Mouse (Mus musculus): ENCODE data around the gene Cbarp. TPM values are rescaled to one million over a fixed set of nuclear protein-coding genes. Genes with fewer than 3 reads are reported as not detected.

The Cbarp gene
- polyA plus RNA-seq, 2 experiments, result 1.1 to 1.8 TPM

GRCm38 (mm10) chr10:80164161-80164997 is 23.7 kb upstream of the Cbarp start:
- Histone ChIP-seq H3K9ac (replicated peaks) (peak overlapping the region; percentile 34), H3K27me3 (ENCODE audit: control insufficient read depth, insufficient read depth, low read length) (no peaks in the 10 kb centered on the region), H3K4me3 (ENCODE audit: insufficient read depth in 1 of 2, low read depth in 2 of 2, low read length in 2 of 2) (peak overlapping the region; percentile 49 to 56), H3K4me1 (replicated peaks; ENCODE audit: control insufficient read depth in 2 of 2, insufficient read depth in 2 of 2, low read length in 1 of 2) (peaks cover 47 to 54% of the 10 kb centered on the region in 2 experiments), H3K27ac (no peak overlapping the region), H3K9me3 (ENCODE audit: control insufficient read depth, low read length) (no peaks in the 10 kb centered on the region), H3K4me2 (ENCODE audit: low read depth) (peak overlapping the region; percentile 66), H3K36me3 (replicated peaks; ENCODE audit: control insufficient read depth, insufficient read depth, low read depth) (no peaks in the 10 kb centered on the region)
- no peak for TF ChIP-seq CTCF (IDR thresholded peaks at IDR 0.05; ENCODE audit: low read depth)
- TF ChIP-seq EP300 (IDR thresholded peaks at IDR 0.05; ENCODE audit: low read depth), result no peak
- 13% methylated on average over 43 of the region's 44 CpGs for WGBS (ENCODE audit: insufficient replicate concordance)
- DNase-seq (ENCODE audit: low read depth in 3 of 3, low spot score in 3 of 3) (no peak), ATAC-seq (ENCODE audit: insufficient read depth) (no peak)

- no peak overlapping the region for H3K9ac ChIP-seq (replicated peaks)
- no peaks in the 10 kb centered on the region for H3K9me3 ChIP-seq (ENCODE audit: control insufficient read depth, low read length)
- peaks cover 52 to 58% of the 10 kb centered on the region in 2 experiments for H3K4me1 ChIP-seq (replicated peaks; ENCODE audit: control insufficient read depth in 2 of 2, insufficient read depth in 2 of 2, low read length in 1 of 2)
- no peak overlapping the region for H3K4me2 ChIP-seq (ENCODE audit: low read depth)
- 68% methylated on average over 8 of the region's 8 CpGs for WGBS (ENCODE audit: insufficient replicate concordance)
- no peaks in the 10 kb centered on the region for H3K36me3 ChIP-seq (replicated peaks; ENCODE audit: control insufficient read depth, insufficient read depth, low read depth)
- DNase-seq (ENCODE audit: low read depth in 3 of 3, low spot score in 3 of 3) (no peak), ATAC-seq (ENCODE audit: insufficient read depth) (no peak)
- H3K4me3 ChIP-seq (ENCODE audit: insufficient read depth in 1 of 2, low read depth in 2 of 2, low read length in 2 of 2), result no peak overlapping the region
- H3K27ac ChIP-seq, result no peak overlapping the region
- TF ChIP-seq CTCF (IDR thresholded peaks at IDR 0.05; ENCODE audit: low read depth) (no peak), EP300 (IDR thresholded peaks at IDR 0.05; ENCODE audit: low read depth) (no peak)
- H3K27me3 ChIP-seq (ENCODE audit: control insufficient read depth, insufficient read depth, low read length), result no peaks in the 10 kb centered on the region
Measured at GRCm38 (mm10) chr10:80163721-80164120, 23.1 kb upstream of the Cbarp start.

- WGBS (ENCODE audit: insufficient replicate concordance), result 60% methylated on average over 6 of the region's 6 CpGs
- peaks cover 50 to 56% of the 10 kb centered on the region in 2 experiments for H3K4me1 ChIP-seq (replicated peaks; ENCODE audit: control insufficient read depth in 2 of 2, insufficient read depth in 2 of 2, low read length in 1 of 2)
- H3K9me3 ChIP-seq (ENCODE audit: control insufficient read depth, low read length), result no peaks in the 10 kb centered on the region
- no peak for DNase-seq (ENCODE audit: low read depth in 3 of 3, low spot score in 3 of 3)
- no peaks in the 10 kb centered on the region for H3K36me3 ChIP-seq (replicated peaks; ENCODE audit: control insufficient read depth, insufficient read depth, low read depth)
- no peak overlapping the region for H3K9ac ChIP-seq (replicated peaks)
- H3K27ac ChIP-seq, result no peak overlapping the region
- H3K4me3 ChIP-seq (ENCODE audit: insufficient read depth in 1 of 2, low read depth in 2 of 2, low read length in 2 of 2), result no peak overlapping the region
- ATAC-seq (ENCODE audit: insufficient read depth), result no peak
- no peaks in the 10 kb centered on the region for H3K27me3 ChIP-seq (ENCODE audit: control insufficient read depth, insufficient read depth, low read length)
- TF ChIP-seq EP300 (IDR thresholded peaks at IDR 0.05; ENCODE audit: low read depth), result no peak
- no peak for TF ChIP-seq CTCF (IDR thresholded peaks at IDR 0.05; ENCODE audit: low read depth)
- no peak overlapping the region for H3K4me2 ChIP-seq (ENCODE audit: low read depth)
Measured at GRCm38 (mm10) chr10:80162716-80163299, 22.2 kb upstream of the Cbarp start.

GRCm38 (mm10) chr10:80162243-80162608 is 21.6 kb upstream of the Cbarp start:
- ATAC-seq (ENCODE audit: insufficient read depth) (no peak), DNase-seq (ENCODE audit: low read depth in 3 of 3, low spot score in 3 of 3) (no peak)
- Histone ChIP-seq H3K27ac (peak overlapping the region; percentile 3; the same call in 1 of the 2 replicates), H3K27me3 (ENCODE audit: control insufficient read depth, insufficient read depth, low read length) (no peaks in the 10 kb centered on the region), H3K4me1 (replicated peaks; ENCODE audit: control insufficient read depth in 2 of 2, insufficient read depth in 2 of 2, low read length in 1 of 2) (peaks cover 53 to 56% of the 10 kb centered on the region in 2 experiments), H3K9me3 (ENCODE audit: control insufficient read depth, low read length) (no peaks in the 10 kb centered on the region), H3K4me3 (ENCODE audit: insufficient read depth in 1 of 2, low read depth in 2 of 2, low read length in 2 of 2) (no peak overlapping the region), H3K9ac (replicated peaks) (no peak overlapping the region), H3K36me3 (replicated peaks; ENCODE audit: control insufficient read depth, insufficient read depth, low read depth) (peaks cover 3% of the 10 kb centered on the region), H3K4me2 (ENCODE audit: low read depth) (no peak overlapping the region; the same call in 1 of the 2 replicates)
- WGBS (ENCODE audit: insufficient replicate concordance), result 68% methylated on average over 3 of the region's 3 CpGs
- TF ChIP-seq EP300 (IDR thresholded peaks at IDR 0.05; ENCODE audit: low read depth), result no peak
- TF ChIP-seq CTCF (IDR thresholded peaks at IDR 0.05; ENCODE audit: low read depth), result no peak

Measured in liver, embryonic 14.5 days (tissue).